Mouse (Mus musculus): Measurements from ENCODE around the gene Ngdn. TPM values are rescaled to one million over a fixed set of nuclear protein-coding genes. Genes with fewer than 3 reads are reported as not detected.

Ngdn gene
- total and polyA plus RNA-seq, 3 experiments = 140 to 148 TPM; not detected in 1

DNA sequence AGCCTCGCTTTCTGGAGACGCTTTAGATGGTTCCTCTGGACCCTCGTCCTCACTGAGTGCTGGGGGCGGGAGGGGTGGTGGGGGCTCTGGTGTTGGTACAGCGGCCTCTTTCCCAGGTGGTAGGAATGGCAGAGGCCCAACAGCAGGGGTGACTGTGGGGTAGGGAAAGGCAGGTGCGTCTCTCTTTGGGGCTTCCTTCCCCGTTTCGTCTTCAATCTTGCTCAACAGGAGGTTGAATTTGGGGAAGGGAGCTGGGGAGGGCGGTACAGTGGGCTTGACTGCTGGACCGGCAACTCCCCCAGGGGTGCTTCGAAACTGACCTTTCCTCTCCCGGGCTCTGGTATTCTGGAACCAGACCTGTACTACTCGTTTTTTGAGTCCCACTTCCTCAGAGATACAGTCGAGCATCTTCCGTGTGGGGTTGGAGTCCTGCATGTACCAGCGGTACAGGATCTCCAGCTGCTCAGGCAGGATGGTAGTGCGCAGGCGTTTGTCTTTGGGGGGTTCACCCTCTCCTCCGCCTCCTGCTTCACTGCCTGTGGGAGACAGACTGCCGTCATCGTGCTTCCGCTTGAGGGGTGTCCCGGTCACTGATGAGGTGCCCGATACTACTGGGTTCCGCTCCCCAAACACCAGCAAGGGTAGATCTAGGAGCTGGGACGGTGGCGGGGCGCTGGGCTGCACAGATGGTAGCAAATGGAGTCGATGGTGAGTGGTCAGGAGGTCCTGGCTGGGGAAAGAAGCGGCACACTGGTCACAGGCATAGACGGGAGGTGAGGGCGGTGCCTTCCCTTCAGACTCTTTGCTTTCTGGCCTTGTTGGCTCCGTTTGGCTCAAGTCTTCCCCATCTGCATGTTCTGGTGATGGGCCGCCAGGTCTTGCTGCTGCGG lies 49.5 kb downstream of the Ngdn start:
- Histone ChIP-seq H3K9me3 (replicated peaks; ENCODE audit: insufficient read depth, low read length) (no peaks in the 10 kb centered on the region), H3K36me3 (ENCODE audit: control insufficient read depth in 1 of 2, insufficient read depth in 2 of 2, low read length in 2 of 2) (peaks cover 0 to 7% of the 10 kb centered on the region in 2 experiments; a peak in 2 of 4 replicates), H3K79me2 (ENCODE audit: control insufficient read depth, insufficient read depth, low read length, poor library complexity) (no peaks in the 10 kb centered on the region), H3K4me1 (ENCODE audit: control insufficient read depth in 1 of 2, insufficient read depth in 2 of 2, low read length in 2 of 2) (peaks cover 0 to 8% of the 10 kb centered on the region in 2 experiments; a peak in 3 of 4 replicates), H3K27me3 (ENCODE audit: control insufficient read depth in 1 of 2, insufficient read depth in 2 of 2, low read length in 2 of 2) (no peaks in the 10 kb centered on the region), H3K27ac (ENCODE audit: control insufficient read depth, low read depth, low read length) (no peak overlapping the region), H3K4me3 (ENCODE audit: control insufficient read depth in 1 of 2, insufficient read depth in 1 of 2, low read depth in 2 of 2, low read length in 2 of 2) (no peak overlapping the region), H3K9ac (ENCODE audit: control insufficient read depth, low read depth, low read length, poor library complexity, severe bottlenecking) (no peak overlapping the region)
- TF ChIP-seq POLR2AphosphoS2 (IDR thresholded peaks at IDR 0.05; ENCODE audit: low read length) = no peak
- no peak for TF ChIP-seq SMC3 (IDR thresholded peaks at IDR 0.05; ENCODE audit: low read depth, low read length)
- no peak for TF ChIP-seq NRF1 (IDR thresholded peaks at IDR 0.05; ENCODE audit: insufficient read depth, low read depth, low read length, poor library complexity, severe bottlenecking)
- TF ChIP-seq TAL1 (IDR thresholded peaks at IDR 0.05; ENCODE audit: low read length) = no peak
- TF ChIP-seq MAFK (IDR thresholded peaks at IDR 0.05; ENCODE audit: borderline replicate concordance, low read depth, low read length) = no peak
- TF ChIP-seq MYC (IDR thresholded peaks at IDR 0.05; ENCODE audit: low read depth, low read length) = no peak
- no peak for TF ChIP-seq NELFE (IDR thresholded peaks at IDR 0.05; ENCODE audit: low read depth, low read length)
- TF ChIP-seq POLR2AphosphoS5 (IDR thresholded peaks at IDR 0.05; ENCODE audit: borderline replicate concordance, low read depth, low read length) = no peak
- TF ChIP-seq ZNF384 (IDR thresholded peaks at IDR 0.05; ENCODE audit: low read depth, low read length) = no peak
- no peak for TF ChIP-seq ETS1 (IDR thresholded peaks at IDR 0.05; ENCODE audit: low read depth, low read length)
- no peak for TF ChIP-seq GATA1 (IDR thresholded peaks at IDR 0.05; ENCODE audit: low read depth, low read length)
- no peak for TF ChIP-seq KAT2A (conservative IDR thresholded peaks at IDR 0.05; ENCODE audit: low read depth, low read length)
- DNase-seq (ENCODE audit: low read depth, low spot score) = no peak

DNA sequence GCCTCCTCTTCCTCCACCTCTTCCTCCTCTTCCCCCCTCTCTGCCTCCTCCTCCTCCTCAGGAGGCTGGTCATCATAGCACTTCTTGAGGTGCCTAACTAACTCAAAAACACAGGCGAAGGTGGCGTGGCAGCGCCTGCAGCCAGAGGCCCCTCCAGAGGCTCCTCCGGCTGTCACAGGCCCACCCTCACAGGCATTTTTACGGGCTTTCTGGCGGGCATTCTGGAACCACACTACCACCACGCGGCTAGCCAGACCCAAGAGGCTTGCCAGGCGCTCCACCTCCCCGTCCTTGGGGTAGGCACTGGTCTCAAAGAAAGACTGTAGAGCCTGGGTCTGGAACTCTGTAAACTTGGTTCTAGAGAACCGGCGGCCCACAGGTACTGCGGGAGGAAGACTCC lies 50.1 kb downstream of the Ngdn start:
- no peaks in the 10 kb centered on the region for H3K27me3 ChIP-seq (ENCODE audit: control insufficient read depth in 1 of 2, insufficient read depth in 2 of 2, low read length in 2 of 2)
- H3K4me3 ChIP-seq (ENCODE audit: control insufficient read depth in 1 of 2, insufficient read depth in 1 of 2, low read depth in 2 of 2, low read length in 2 of 2) = no peak overlapping the region
- H3K4me1 ChIP-seq (ENCODE audit: control insufficient read depth in 1 of 2, insufficient read depth in 2 of 2, low read length in 2 of 2) = peaks cover 0 to 8% of the 10 kb centered on the region in 2 experiments; a peak in 3 of 4 replicates
- TF ChIP-seq GATA1 (IDR thresholded peaks at IDR 0.05; ENCODE audit: low read depth, low read length) (no peak), CTCF (IDR thresholded peaks at IDR 0.05 in 2 of 3, conservative IDR thresholded peaks at IDR 0.05 in 1 of 3; ENCODE audit: control insufficient read depth in 1 of 3, insufficient read depth in 1 of 3, low read depth in 2 of 3, low read length in 3 of 3, poor library complexity in 1 of 3, severe bottlenecking in 1 of 3) (no peak), ELF1 (IDR thresholded peaks at IDR 0.05; ENCODE audit: low read depth, low read length) (no peak), MEF2A (IDR thresholded peaks at IDR 0.05; ENCODE audit: extremely low read depth, insufficient replicate concordance, low read depth, low read length, poor library complexity, severe bottlenecking) (no peak), MAZ (IDR thresholded peaks at IDR 0.05; ENCODE audit: low read depth, low read length) (no peak), POLR2A (IDR thresholded peaks at IDR 0.05; ENCODE audit: control insufficient read depth in 1 of 2, insufficient read depth in 1 of 2, low read depth in 1 of 2, low read length in 2 of 2, poor library complexity in 1 of 2) (no peak), ETS1 (IDR thresholded peaks at IDR 0.05; ENCODE audit: low read depth, low read length) (no peak), MAFK (IDR thresholded peaks at IDR 0.05; ENCODE audit: borderline replicate concordance, low read depth, low read length) (no peak), EP300 (IDR thresholded peaks at IDR 0.05; ENCODE audit: low read depth in 1 of 2, low read length in 2 of 2) (no peak), JUND (IDR thresholded peaks at IDR 0.05; ENCODE audit: low read depth, low read length) (no peak), ZMIZ1 (IDR thresholded peaks at IDR 0.05; ENCODE audit: low read depth, low read length) (no peak), UBTF (IDR thresholded peaks at IDR 0.05; ENCODE audit: borderline replicate concordance, insufficient read depth, low read depth, low read length) (no peak), POLR2AphosphoS5 (IDR thresholded peaks at IDR 0.05; ENCODE audit: borderline replicate concordance, low read depth, low read length) (no peak), CHD2 (IDR thresholded peaks at IDR 0.05; ENCODE audit: low read length) (no peak)
- no peak for DNase-seq (ENCODE audit: low read depth, low spot score)
- no peaks in the 10 kb centered on the region for H3K9me3 ChIP-seq (replicated peaks; ENCODE audit: insufficient read depth, low read length)
- H3K36me3 ChIP-seq (ENCODE audit: control insufficient read depth in 1 of 2, insufficient read depth in 2 of 2, low read length in 2 of 2) = peaks cover 0 to 7% of the 10 kb centered on the region in 2 experiments; a peak in 2 of 4 replicates
- H3K9ac ChIP-seq (ENCODE audit: control insufficient read depth, low read depth, low read length, poor library complexity, severe bottlenecking) = no peak overlapping the region
- H3K79me2 ChIP-seq (ENCODE audit: control insufficient read depth, insufficient read depth, low read length, poor library complexity) = no peaks in the 10 kb centered on the region
- H3K27ac ChIP-seq (ENCODE audit: control insufficient read depth, low read depth, low read length) = no peak overlapping the region
